In the genomic region with DNA sequence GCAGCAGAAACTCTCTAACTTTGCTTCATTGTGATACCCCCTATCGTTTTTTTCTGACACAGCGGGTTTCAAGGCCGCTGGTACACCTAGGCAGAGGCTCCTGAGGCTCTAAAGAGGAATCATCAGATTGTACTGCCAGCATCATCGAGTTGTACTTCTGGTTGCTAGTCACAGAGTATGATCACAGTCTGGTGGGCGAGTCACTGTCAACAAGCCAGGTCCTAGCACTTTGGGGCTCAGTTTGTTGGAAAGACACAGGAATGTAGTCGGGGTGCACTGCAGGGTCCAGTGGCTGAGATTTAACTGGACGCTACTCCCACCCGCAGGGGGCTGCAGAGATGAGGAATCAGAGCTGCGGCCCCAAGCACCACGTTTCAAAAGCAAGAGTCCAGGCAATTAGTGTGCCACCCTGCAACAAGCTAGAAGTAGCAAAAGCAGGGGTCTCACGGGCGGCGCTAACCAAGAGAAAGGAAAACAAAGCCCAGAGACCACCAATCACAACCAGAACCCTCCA, we compare ENCODE assay signal across 8 mouse cellular contexts. TPM values are rescaled to one million over a fixed set of nuclear protein-coding genes. Genes with fewer than 3 reads are reported as not detected.
DNase-seq lines count a peak whose midpoint lies in the region; ATAC-seq and TF ChIP-seq lines count a peak whose summit lies in the region.

No protein-coding gene starts in this region.

- DNase-seq in layer of hippocampus, adult 2 months (ENCODE audit: low spot score in 2 of 2) = no peak
- DNase-seq in layer of hippocampus, adult 9-10 months (ENCODE audit: low spot score) = no peak
- no peak for DNase-seq in liver, embryonic 13.5 days
- no peak for DNase-seq in urinary bladder, adult 18-20 months (ENCODE audit: low spot score in 2 of 2)
- DNase-seq in gastrocnemius, postnatal 36 days = no peak
- no peak for DNase-seq in spleen, adult 12 weeks (ENCODE audit: low spot score)

- no peaks in the 10 kb centered on the region for H3K36me3 ChIP-seq in heart, embryonic 16.5 days (ENCODE audit: control insufficient read depth, insufficient read depth)
- H3K36me3 ChIP-seq in liver, embryonic 13.5 days = peaks cover 5% of the 10 kb centered on the region; the same call in 1 of the 2 replicates

- H3K27me3 ChIP-seq in heart, embryonic 16.5 days (ENCODE audit: control insufficient read depth, insufficient read depth, low read length) = no peaks in the 10 kb centered on the region
- no peaks in the 10 kb centered on the region for H3K27me3 ChIP-seq in liver, embryonic 13.5 days

- no peak for TF ChIP-seq POLR2A in bone marrow, adult 2 months (IDR thresholded peaks at IDR 0.05; ENCODE audit: borderline replicate concordance, control insufficient read depth, low read depth, low read length)

- peak overlapping the region; percentile 92 for H3K27ac ChIP-seq in layer of hippocampus, adult 2 months
- H3K27ac ChIP-seq in bone marrow, adult 2 months (ENCODE audit: control insufficient read depth, insufficient read depth, low read depth, low read length, poor library complexity) = peak overlapping the region; percentile 67; the same call in 1 of the 2 replicates
- H3K27ac ChIP-seq in heart, embryonic 16.5 days (ENCODE audit: low read length) = no peak overlapping the region; the same call in 1 of the 2 replicates
- peak overlapping the region; percentile 84 for H3K27ac ChIP-seq in liver, embryonic 13.5 days

- ATAC-seq in heart, embryonic 16.5 days (replicated peaks; ENCODE audit: extremely low read depth, insufficient read depth, low FRiP score) = peak; percentile 8; the same call in 1 of the 2 replicates
- no peak for ATAC-seq in liver, embryonic 13.5 days (ENCODE audit: low read depth)

- no peak for TF ChIP-seq CTCF in layer of hippocampus, adult 2 months (conservative IDR thresholded peaks at IDR 0.05)
- no peak for TF ChIP-seq CTCF in bone marrow, adult 2 months (IDR thresholded peaks at IDR 0.05; ENCODE audit: control insufficient read depth, insufficient read depth, low read length)

- intact Hi-C loops in gastrocnemius, postnatal 36 days (cut with DNase I) = no loop called here

- 12% methylated on average over 13 of the region's 13 CpGs for WGBS in bone marrow, adult 2 months
- WGBS in heart, embryonic 16.5 days = 9% methylated on average over 13 of the region's 13 CpGs
- WGBS in liver, embryonic 13.5 days (ENCODE audit: insufficient replicate concordance) = 13% methylated on average over 13 of the region's 13 CpGs

- H3K4me1 ChIP-seq in bone marrow, adult 2 months (ENCODE audit: control insufficient read depth, insufficient read depth, low read length) = no peaks in the 10 kb centered on the region; the same call in 1 of the 2 replicates
- no peaks in the 10 kb centered on the region for H3K4me1 ChIP-seq in heart, embryonic 16.5 days (ENCODE audit: control insufficient read depth, insufficient read depth, low read length)
- H3K4me1 ChIP-seq in liver, embryonic 13.5 days (replicated peaks) = peaks cover 16% of the 10 kb centered on the region

- H3K4me2 ChIP-seq in heart, embryonic 16.5 days (ENCODE audit: low read depth, low read length) = peak overlapping the region; percentile 77
- peak overlapping the region; percentile 79 for H3K4me2 ChIP-seq in liver, embryonic 13.5 days

- peak overlapping the region; percentile 76 for H3K9ac ChIP-seq in heart, embryonic 16.5 days (ENCODE audit: low read length)
- H3K9ac ChIP-seq in liver, embryonic 13.5 days = peak overlapping the region; percentile 82

- H3K4me3 ChIP-seq in layer of hippocampus, adult 2 months = peak overlapping the region; percentile 75
- peak overlapping the region; percentile 91 for H3K4me3 ChIP-seq in bone marrow, adult 2 months (replicated peaks; ENCODE audit: control insufficient read depth, low read depth, low read length)
- H3K4me3 ChIP-seq in heart, embryonic 16.5 days (ENCODE audit: low read length) = peak overlapping the region; percentile 61
- H3K4me3 ChIP-seq in liver, embryonic 13.5 days (replicated peaks) = peak overlapping the region; percentile 73

- H3K9me3 ChIP-seq in heart, embryonic 16.5 days (replicated peaks; ENCODE audit: control insufficient read depth, low read length) = no peaks in the 10 kb centered on the region
- no peaks in the 10 kb centered on the region for H3K9me3 ChIP-seq in liver, embryonic 13.5 days (replicated peaks)

RNA-seq across cellular contexts. Expression of a gene that starts 1.1 kb away (rescaled TPM):
- 10 to 100 TPM; 28.5 to 32.5 TPM for total RNA-seq in layer of hippocampus, adult 2 months (2021)
- polyA plus RNA-seq in bone marrow, adult 2 months (2011; ENCODE audit: insufficient read depth, insufficient read length, low replicate concordance, missing spikeins) = 39.7 and 62.2 TPM in 2 replicates
- 31.9 and 35.7 TPM in 2 replicates for polyA plus RNA-seq in heart, embryonic 16.5 days (2015; fragmentation: Nextera tagmentation; extraction: Ambion mirVana)
- 61.8 and 64.4 TPM in 2 replicates for polyA plus RNA-seq in liver, embryonic 13.5 days (2015; fragmentation: Nextera tagmentation; extraction: Ambion mirVana)
- total RNA-seq in gastrocnemius, postnatal 36 days (2021) = 1 to 10 TPM; 8.4 to 9.0 TPM

RNA-seq across cellular contexts. Expression of a gene that starts 14.1 kb away (rescaled TPM):
- total RNA-seq in layer of hippocampus, adult 2 months (2021) = 100 to 1,000 TPM; 102 to 113 TPM
- 2.0 and 5.0 TPM in 2 replicates for polyA plus RNA-seq in bone marrow, adult 2 months (2011; ENCODE audit: insufficient read depth, insufficient read length, low replicate concordance, missing spikeins)
- polyA plus RNA-seq in heart, embryonic 16.5 days (2015; fragmentation: Nextera tagmentation; extraction: Ambion mirVana) = 4.3 and 5.0 TPM in 2 replicates
- 0.88 and 1.1 TPM in 2 replicates for polyA plus RNA-seq in liver, embryonic 13.5 days (2015; fragmentation: Nextera tagmentation; extraction: Ambion mirVana)
- total RNA-seq in gastrocnemius, postnatal 36 days (2021) = 1 to 10 TPM; 4.9 to 5.3 TPM

RNA-seq across cellular contexts. Expression of a gene that starts 16.2 kb away (rescaled TPM):
- 10 to 100 TPM; 13.5 to 13.6 TPM for total RNA-seq in layer of hippocampus, adult 2 months (2021)
- polyA plus RNA-seq in bone marrow, adult 2 months (2011; ENCODE audit: insufficient read depth, insufficient read length, low replicate concordance, missing spikeins) = 3.6 and 6.6 TPM in 2 replicates
- polyA plus RNA-seq in heart, embryonic 16.5 days (2015; fragmentation: Nextera tagmentation; extraction: Ambion mirVana) = 10.4 and 11.8 TPM in 2 replicates
- 4.9 and 5.0 TPM in 2 replicates for polyA plus RNA-seq in liver, embryonic 13.5 days (2015; fragmentation: Nextera tagmentation; extraction: Ambion mirVana)
- total RNA-seq in gastrocnemius, postnatal 36 days (2021) = 1 to 10 TPM; 3.0 to 3.6 TPM

RNA-seq across cellular contexts. Expression of a gene that starts 46.5 kb away (rescaled TPM):
- 100 to 1,000 TPM; 111 to 133 TPM for total RNA-seq in layer of hippocampus, adult 2 months (2021)
- polyA plus RNA-seq in bone marrow, adult 2 months (2011; ENCODE audit: insufficient read depth, insufficient read length, low replicate concordance, missing spikeins) = 301 and 341 TPM in 2 replicates
- 295 and 339 TPM in 2 replicates for polyA plus RNA-seq in heart, embryonic 16.5 days (2015; fragmentation: Nextera tagmentation; extraction: Ambion mirVana)
- 328 and 361 TPM in 2 replicates for polyA plus RNA-seq in liver, embryonic 13.5 days (2015; fragmentation: Nextera tagmentation; extraction: Ambion mirVana)
- 10 to 100 TPM; 56.4 to 78.2 TPM for total RNA-seq in gastrocnemius, postnatal 36 days (2021)

RNA-seq across cellular contexts. Expression of a gene that starts 59.5 kb away (rescaled TPM):
- total RNA-seq in layer of hippocampus, adult 2 months (2021) = 100 to 1,000 TPM; 208 to 235 TPM
- polyA plus RNA-seq in bone marrow, adult 2 months (2011; ENCODE audit: insufficient read depth, insufficient read length, low replicate concordance, missing spikeins) = 23.3 and 35.6 TPM in 2 replicates
- 27.5 and 27.6 TPM in 2 replicates for polyA plus RNA-seq in heart, embryonic 16.5 days (2015; fragmentation: Nextera tagmentation; extraction: Ambion mirVana)
- 6.8 and 7.1 TPM in 2 replicates for polyA plus RNA-seq in liver, embryonic 13.5 days (2015; fragmentation: Nextera tagmentation; extraction: Ambion mirVana)
- total RNA-seq in gastrocnemius, postnatal 36 days (2021) = 10 to 100 TPM; 12.3 TPM
